Mouse (Mus musculus) CD4-positive, CD25-positive, alpha-beta regulatory T cell, adult 2 months (primary cell): Measurements from ENCODE around the gene Ush2a.

Experiments
- DNase-seq: peaks from one replicate; pipeline ENCODE4 v3.0.0-alpha.2; 2012; ENCODE audit warnings: low read depth, low spot score

The Ush2a gene

GRCm38 (mm10) chr1:188667460-188667859 is 405.6 kb downstream of the Ush2a start:
- no peak for DNase-seq

GRCm38 (mm10) chr1:188668513-188668912 is 406.7 kb downstream of the Ush2a start:
- no peak for DNase-seq

DNA sequence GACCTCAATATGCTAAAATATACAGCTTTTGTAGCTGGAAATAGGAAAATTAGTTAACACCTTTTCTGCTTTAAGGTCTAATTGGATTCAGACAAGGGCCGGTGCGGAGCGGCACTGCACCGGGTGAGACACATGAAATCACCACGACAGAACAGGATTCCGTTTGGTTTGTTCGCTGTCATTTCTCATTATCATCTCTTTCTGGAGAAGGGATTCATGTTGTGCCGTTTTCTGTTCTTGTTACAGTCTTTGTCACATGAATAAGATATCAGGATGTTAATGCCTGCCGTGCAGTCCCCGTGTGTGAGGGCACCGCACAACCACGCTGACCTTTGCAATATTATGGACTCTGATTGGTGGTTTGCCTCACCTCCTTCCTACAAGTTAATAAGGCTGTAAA is 411.0 kb downstream of the Ush2a start:
- DNase-seq, result no peak

DNA sequence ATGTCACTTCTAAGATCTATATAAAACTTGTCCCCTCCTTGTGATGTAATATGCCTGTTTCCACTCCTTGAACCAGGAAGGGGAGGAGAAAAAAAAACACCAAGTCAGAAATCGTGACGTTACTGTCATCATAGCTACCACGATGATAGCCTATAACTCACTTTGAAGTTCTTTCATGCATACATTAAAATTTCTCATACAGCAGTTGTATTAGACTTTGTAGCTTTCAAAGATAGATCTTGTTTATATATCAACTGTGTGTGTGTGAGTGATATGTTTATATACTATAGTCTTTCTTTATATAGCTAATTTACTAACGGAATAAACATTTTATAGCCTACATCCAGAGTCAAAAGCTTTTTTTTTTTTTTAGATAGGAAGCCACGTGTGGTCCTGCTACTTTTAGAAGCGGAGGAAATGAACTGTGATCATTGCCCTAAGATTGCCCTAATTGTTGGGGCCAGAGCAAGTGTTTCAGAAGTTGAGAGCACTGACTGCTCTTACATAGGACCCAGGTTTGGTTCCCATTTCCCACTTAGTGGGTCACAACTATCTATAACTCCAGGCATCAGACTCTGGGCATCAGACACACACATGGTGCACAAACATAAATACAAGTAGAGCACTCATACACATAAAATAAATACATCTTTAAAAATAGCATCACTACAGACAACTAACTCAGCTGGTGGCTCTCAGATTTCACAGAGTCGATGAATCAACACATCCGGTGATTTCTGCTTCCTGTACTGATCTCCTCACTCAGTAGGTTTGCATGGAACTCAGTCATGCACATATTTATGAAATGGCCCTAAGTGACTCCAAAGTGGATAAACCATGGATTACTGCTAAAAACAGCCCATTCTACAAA is 413.1 kb downstream of the Ush2a start:
- DNase-seq, result no peak

DNA sequence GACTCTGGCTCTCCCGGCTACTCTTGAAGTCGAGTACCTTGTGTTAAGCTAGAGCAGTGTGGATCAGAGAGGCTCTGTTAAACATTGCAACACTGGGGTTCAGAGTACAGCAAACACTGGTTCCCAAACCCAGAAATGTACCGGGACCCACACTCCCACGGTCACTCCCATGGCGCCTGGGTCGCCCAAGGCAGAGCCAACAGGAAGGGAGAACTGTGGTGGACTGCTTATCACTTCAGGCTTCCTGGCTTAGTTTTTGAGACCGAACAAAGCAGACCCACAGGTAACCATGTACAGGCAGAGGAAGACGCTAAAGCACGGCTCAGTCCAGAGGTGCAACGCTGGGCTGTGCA is 413.7 kb downstream of the Ush2a start:
- DNase-seq, result no peak

- no peak for DNase-seq
These were observed 416.4 kb downstream of the Ush2a start for GRCm38 (mm10) chr1:188678189-188678588.

DNA sequence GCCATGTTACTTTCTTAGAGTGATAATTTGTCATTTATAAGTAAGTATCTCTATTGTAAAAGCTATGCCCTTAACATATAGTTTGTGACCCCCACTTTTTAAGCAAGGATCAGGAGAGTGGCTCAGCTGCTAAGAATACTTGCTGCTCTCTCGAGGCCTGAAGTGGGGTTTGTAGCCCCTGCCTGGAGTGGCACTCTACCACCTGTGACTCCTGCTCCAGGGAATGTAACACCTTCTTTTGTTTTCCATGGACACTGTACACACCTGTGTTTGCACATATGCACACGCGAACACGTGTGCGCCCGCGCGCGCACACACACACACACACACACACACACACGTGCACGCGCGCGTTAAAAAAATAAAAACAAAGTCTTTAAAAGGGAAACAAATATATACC is 424.5 kb downstream of the Ush2a start:
- no peak for DNase-seq

DNA sequence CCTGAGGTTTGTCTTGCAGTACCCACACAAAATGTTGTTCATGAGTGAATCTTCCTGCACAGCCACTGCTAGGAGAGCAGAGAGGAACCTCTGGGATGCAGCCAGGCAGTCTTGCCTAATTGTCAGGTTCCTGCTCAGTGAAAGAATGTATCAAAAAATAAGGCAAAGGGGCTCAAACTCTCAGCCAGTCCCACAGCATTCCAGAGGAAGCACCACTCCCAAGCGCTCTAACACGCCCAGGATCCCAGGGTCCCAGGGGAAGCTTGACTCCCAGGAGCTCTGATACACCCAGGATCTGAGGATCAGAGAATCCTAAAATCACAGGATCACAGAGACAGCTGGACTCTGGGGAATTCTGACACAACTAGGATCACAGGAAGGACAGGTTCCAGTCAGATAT is 434.5 kb downstream of the Ush2a start:
- no peak for DNase-seq

- no peak for DNase-seq
These were observed 446.4 kb downstream of the Ush2a start for GRCm38 (mm10) chr1:188708176-188708575.

DNA sequence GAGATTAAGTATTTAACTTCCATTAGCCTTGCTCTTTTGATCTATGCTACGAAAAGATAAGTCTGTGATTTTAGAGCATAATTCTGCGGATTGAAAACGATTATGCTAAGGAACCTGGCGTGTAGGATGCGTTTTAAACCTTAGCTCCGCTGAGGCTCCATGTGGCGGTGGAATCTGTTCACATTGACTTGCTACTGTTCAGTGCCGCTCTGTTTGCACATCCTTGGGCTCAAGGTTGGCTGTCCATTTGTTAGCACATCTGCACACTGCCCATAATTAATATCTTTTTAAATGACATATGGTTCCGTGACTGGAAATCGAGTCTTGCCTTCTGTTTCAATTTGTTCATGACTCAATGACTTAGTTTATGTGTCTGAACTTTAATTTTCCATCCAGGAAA is 446.9 kb downstream of the Ush2a start:
- DNase-seq, result no peak

DNA sequence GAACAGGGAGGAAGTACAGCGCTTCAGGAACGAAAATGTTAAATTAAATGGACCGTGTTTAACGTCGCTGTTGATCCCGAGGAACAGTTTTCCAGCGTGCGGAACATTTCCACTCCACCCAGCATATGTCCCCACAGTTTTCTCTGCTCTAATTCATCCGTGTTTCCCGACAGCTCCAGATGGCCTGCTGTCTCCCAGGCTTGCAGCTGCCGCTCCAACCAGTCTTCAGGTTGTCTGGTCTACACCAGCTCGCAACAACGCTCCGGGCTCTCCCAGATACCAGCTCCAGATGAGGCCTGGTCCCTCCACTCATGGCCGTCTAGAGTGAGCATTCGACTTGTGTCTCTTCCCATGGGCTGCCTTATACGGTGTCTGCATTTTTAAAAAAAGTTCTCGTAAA is 452.3 kb downstream of the Ush2a start:
- no peak for DNase-seq

- DNase-seq, result no peak
These were observed 453.1 kb downstream of the Ush2a start for GRCm38 (mm10) chr1:188714941-188715340.

- no peak for DNase-seq
These were observed 455.1 kb downstream of the Ush2a start for GRCm38 (mm10) chr1:188716886-188717285.

- no peak for DNase-seq
These were observed 463.5 kb downstream of the Ush2a start for GRCm38 (mm10) chr1:188725122-188725995.

- no peak for DNase-seq
These were observed 465.1 kb downstream of the Ush2a start for GRCm38 (mm10) chr1:188726937-188727336.

DNA sequence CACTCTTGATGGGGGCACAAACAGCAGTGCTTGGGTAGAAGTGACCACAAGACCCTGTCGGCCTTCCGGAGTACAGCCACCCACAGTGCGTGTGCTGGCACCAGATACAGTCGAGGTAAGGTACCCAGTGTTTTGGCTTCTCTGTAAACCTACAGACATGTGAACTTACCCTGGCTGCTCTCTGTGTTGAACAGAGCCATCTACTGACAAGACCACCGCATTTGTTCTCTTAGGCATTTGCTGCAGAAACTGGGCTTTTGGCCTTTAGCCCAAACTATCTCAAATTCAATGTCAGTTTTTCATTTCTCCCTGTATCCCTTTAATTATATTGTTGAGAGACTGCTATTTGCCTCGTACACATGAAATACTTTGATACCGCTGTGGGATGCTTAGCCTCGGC is 466.8 kb downstream of the Ush2a start:
- no peak for DNase-seq

GRCm38 (mm10) chr1:188729179-188729578 is 467.4 kb downstream of the Ush2a start:
- DNase-seq, result no peak

- DNase-seq, result no peak
These were observed 473.0 kb downstream of the Ush2a start for GRCm38 (mm10) chr1:188734741-188735266.

GRCm38 (mm10) chr1:188742971-188743370 is 481.1 kb downstream of the Ush2a start:
- no peak for DNase-seq

DNA sequence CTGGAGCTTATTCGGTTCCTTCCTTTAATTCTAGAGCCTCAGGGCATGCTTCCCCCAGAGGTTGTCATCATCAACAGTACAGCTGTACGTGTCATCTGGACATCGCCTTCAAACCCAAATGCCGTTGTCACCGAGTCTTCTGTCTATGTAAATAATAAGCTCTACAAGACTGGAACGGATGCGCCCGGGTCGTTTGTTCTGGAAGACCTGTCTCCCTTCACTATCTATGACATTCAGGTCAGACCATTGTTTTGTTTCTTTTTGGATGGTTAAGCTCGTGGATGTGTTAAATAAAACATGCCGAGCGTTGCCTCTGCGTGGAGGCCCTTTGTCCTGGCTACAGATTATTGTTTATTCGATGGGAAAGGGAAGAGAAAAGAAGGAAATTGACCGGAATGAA is 493.2 kb downstream of the Ush2a start:
- no peak for DNase-seq

- DNase-seq, result no peak
These were observed 498.7 kb downstream of the Ush2a start for GRCm38 (mm10) chr1:188760515-188760914.

DNA sequence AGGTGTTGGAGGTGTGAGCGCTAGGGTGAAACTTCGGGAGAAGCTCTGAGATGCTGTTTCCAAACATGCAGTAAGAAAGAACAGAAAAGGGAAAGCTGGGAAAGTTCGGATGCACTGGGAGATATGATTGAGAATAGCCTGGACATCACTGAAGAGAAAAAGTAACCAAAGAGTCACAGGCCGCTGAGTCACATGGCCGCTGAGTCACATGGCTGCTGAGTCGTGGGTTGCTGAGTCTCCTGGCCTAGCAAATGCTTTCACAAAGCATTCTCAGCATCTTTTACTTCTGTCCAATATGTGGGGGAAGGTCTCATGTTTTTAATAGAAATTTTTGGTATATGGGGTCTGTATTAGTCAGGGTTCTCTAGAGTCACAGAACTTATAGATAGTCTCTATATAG is 500.6 kb downstream of the Ush2a start:
- DNase-seq, result no peak

GRCm38 (mm10) chr1:188763761-188764160 is 501.9 kb downstream of the Ush2a start:
- DNase-seq, result no peak
